10 mouse cellular contexts compared by ENCODE assay signal in the genomic region with DNA sequence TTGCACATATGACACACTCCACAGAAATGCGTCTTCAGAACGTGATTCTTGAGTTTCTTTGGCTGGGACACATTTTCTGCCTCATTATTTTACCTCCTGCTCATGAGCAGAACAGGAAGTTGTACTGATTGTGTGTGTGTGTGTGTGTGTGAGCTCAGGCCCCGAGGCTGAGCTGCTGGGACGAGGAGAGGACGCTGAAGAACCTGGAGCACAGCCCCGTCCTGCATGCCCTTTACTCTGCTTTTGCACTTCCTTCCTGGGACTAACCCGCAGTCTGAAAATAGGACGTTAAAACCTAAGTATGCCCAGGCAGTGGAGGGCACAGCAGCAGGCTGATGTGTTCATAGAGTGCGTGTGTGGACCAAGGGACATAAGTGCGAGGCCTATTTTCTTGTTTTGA. TPM values are rescaled to one million over a fixed set of nuclear protein-coding genes. Genes with fewer than 3 reads are reported as not detected.
DNase-seq lines count a peak whose midpoint lies in the region; ATAC-seq lines count a peak whose summit lies in the region.
"Had no signal": no experiment of that assay in that cellular context is flagged by ENCODE, and none has a peak within 500 bp of the region (broad histone marks: within the 10 kb centered on the region; RNA-seq: fewer than 3 reads in every experiment).

No protein-coding gene starts in this region.

- WGBS in kidney, embryonic 15.5 days, result 41% methylated on average over 10 of the region's 10 CpGs
- WGBS in embryonic facial prominence, embryonic 12.5 days, result 26% methylated on average over 10 of the region's 10 CpGs
- WGBS in liver, embryonic 16.5 days (ENCODE audit: insufficient replicate concordance), result 20% methylated on average over 10 of the region's 10 CpGs

- no peaks in the 10 kb centered on the region for H3K9me3 ChIP-seq in kidney, embryonic 15.5 days (replicated peaks)
- H3K9me3 ChIP-seq in embryonic facial prominence, embryonic 12.5 days, result no peaks in the 10 kb centered on the region
- H3K9me3 ChIP-seq in liver, embryonic 16.5 days (replicated peaks; ENCODE audit: control insufficient read depth, low read length), result no peaks in the 10 kb centered on the region
- H3K9me3 ChIP-seq: midbrain, embryonic 12.5 days had no signal

- no peak for DNase-seq in kidney, adult 11 months
- peak; percentile 62 to 65 for DNase-seq in heart, postnatal 10 days
- DNase-seq in cerebellum, adult 18-20 months, result no peak
- no peak for DNase-seq in frontal cortex, postnatal 36 days (ENCODE audit: low spot score in 2 of 2)

- intact Hi-C loops in heart, postnatal 10 days (cut with DNase I), result loop anchor here (2.0 kb wide), 1 partner anchor 33 kb away; no protein-coding TSS in a partner anchor

- H3K36me3 ChIP-seq in kidney, embryonic 15.5 days, result no peaks in the 10 kb centered on the region
- no peaks in the 10 kb centered on the region for H3K36me3 ChIP-seq in embryonic facial prominence, embryonic 12.5 days
- H3K36me3 ChIP-seq in liver, embryonic 16.5 days (ENCODE audit: control insufficient read depth, insufficient read depth), result no peaks in the 10 kb centered on the region
- H3K36me3 ChIP-seq: midbrain, embryonic 12.5 days had no signal

- H3K27ac ChIP-seq in kidney, embryonic 15.5 days, result peak overlapping the region; percentile 55
- H3K27ac ChIP-seq in embryonic facial prominence, embryonic 12.5 days, result peak overlapping the region; percentile 63; the same call in 1 of the 2 replicates
- H3K27ac ChIP-seq in liver, embryonic 16.5 days (ENCODE audit: low read length), result no peak overlapping the region
- H3K27ac ChIP-seq: midbrain, embryonic 12.5 days had no signal

- 0 out of 2 replicates have a peak, but pooled peaks have one; percentile 10 for ATAC-seq in kidney, embryonic 15.5 days (replicated peaks; ENCODE audit: low FRiP score)
- ATAC-seq in embryonic facial prominence, embryonic 12.5 days (ENCODE audit: insufficient number of reproducible peaks, insufficient read depth, low FRiP score, low TSS enrichment), result no peak
- ATAC-seq in liver, embryonic 16.5 days (ENCODE audit: low read depth), result 0 out of 2 replicates have a peak, but pooled peaks have one; percentile 48
- ATAC-seq: intestine, postnatal 0 days had no signal

- peaks cover 22% of the 10 kb centered on the region for H3K4me1 ChIP-seq in kidney, embryonic 15.5 days
- H3K4me1 ChIP-seq in embryonic facial prominence, embryonic 12.5 days, result peaks cover 34% of the 10 kb centered on the region
- H3K4me1 ChIP-seq in liver, embryonic 16.5 days (ENCODE audit: control insufficient read depth, low read depth, low read length), result no peaks in the 10 kb centered on the region
- H3K4me1 ChIP-seq: midbrain, embryonic 12.5 days had no signal

- H3K4me2 ChIP-seq in kidney, embryonic 15.5 days, result no peak overlapping the region
- no peak overlapping the region for H3K4me2 ChIP-seq in embryonic facial prominence, embryonic 12.5 days (replicated peaks)
- H3K4me2 ChIP-seq in liver, embryonic 16.5 days (ENCODE audit: low read depth, low read length), result no peak overlapping the region
- H3K4me2 ChIP-seq: midbrain, embryonic 12.5 days had no signal

- no peak overlapping the region for H3K9ac ChIP-seq in kidney, embryonic 15.5 days
- no peak overlapping the region for H3K9ac ChIP-seq in embryonic facial prominence, embryonic 12.5 days
- H3K9ac ChIP-seq in liver, embryonic 16.5 days (ENCODE audit: low read depth, low read length), result no peak overlapping the region
- H3K9ac ChIP-seq: midbrain, embryonic 12.5 days had no signal

- no peaks in the 10 kb centered on the region for H3K27me3 ChIP-seq in kidney, embryonic 15.5 days
- no peaks in the 10 kb centered on the region for H3K27me3 ChIP-seq in embryonic facial prominence, embryonic 12.5 days
- no peaks in the 10 kb centered on the region for H3K27me3 ChIP-seq in liver, embryonic 16.5 days (ENCODE audit: control insufficient read depth, insufficient read depth, low read depth, low read length)
- H3K27me3 ChIP-seq: midbrain, embryonic 12.5 days had no signal

- H3K4me3 ChIP-seq in kidney, embryonic 15.5 days (replicated peaks), result no peak overlapping the region
- H3K4me3 ChIP-seq in embryonic facial prominence, embryonic 12.5 days, result no peak overlapping the region
- no peak overlapping the region for H3K4me3 ChIP-seq in liver, embryonic 16.5 days (ENCODE audit: low read depth, low read length)
- H3K4me3 ChIP-seq: midbrain, embryonic 12.5 days had no signal

RNA-seq across cellular contexts. Expression of a gene that starts 33.9 kb away (rescaled TPM):
- polyA plus RNA-seq in kidney, embryonic 15.5 days (2015; fragmentation: Nextera tagmentation; extraction: Ambion mirVana), result 41.8 and 43.9 TPM in 2 replicates
- polyA plus RNA-seq in embryonic facial prominence, embryonic 12.5 days (2016; fragmentation: Nextera tagmentation; extraction: Ambion mirVana), result 34.7 and 35.9 TPM in 2 replicates
- 10 to 100 TPM; 13.5 to 15.0 TPM for total RNA-seq in heart, postnatal 10 days (2021)
- polyA plus RNA-seq in liver, embryonic 16.5 days (2015; fragmentation: Nextera tagmentation; extraction: Ambion mirVana), result 4.0 and 5.0 TPM in 2 replicates
- total RNA-seq: MEL had no signal

Comparison
In these comparisons a context has a peak if more than half of its experiments do, and no peak if none do; other contexts are left out.
1. DNase-seq: peak in heart, postnatal 10 days (2 of 2); none in kidney, adult 11 months (single experiment), cerebellum, adult 18-20 months (0 of 2) and frontal cortex, postnatal 36 days (0 of 2).